Mouse (Mus musculus) ES-Bruce4 (cell line): ENCODE measurements at regions not wholly inside any gene's neighbourhood (a gene's known extent, or its start where the extent isn't known, plus 50 kb on each side); places are given as distances from the start of the nearest gene placed in this dataset.

Source experiments
- CTCF ChIP-seq: IDR thresholded peaks from one replicate; pipeline ENCODE4 v1.8.1; 2011; ENCODE audit warnings: low read depth, low read length
- EP300 ChIP-seq: IDR thresholded peaks from 2 replicates; pipeline ENCODE4 v1.6.1; 2011; ENCODE audit warnings: low read depth, low read length; ENCODE audit not compliant: insufficient read depth
- POLR2A ChIP-seq: IDR thresholded peaks from one replicate; pipeline ENCODE4 v1.8.1; 2011; ENCODE audit warnings: low read length; ENCODE audit not compliant: insufficient read depth

DNA sequence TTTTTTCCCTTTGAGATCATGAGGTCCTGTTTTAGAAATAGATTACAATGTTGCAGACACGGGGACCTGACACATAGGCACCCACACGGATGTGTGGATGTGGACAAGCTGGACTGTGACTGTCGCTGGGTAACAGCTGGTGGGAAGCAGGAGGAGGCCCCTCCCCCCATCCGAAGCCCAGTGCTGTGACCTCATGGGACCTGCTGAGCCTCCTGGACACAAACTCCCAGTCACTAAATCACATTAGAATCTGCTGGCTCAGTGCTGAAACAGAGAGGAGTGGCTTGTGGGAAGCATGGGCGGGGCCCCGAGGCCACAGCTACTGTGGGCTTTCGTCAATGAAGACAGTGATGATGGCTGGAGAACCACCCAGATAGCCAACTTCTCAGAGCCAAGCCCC, 101.7 kb downstream of the Olfm1 start:
- TF ChIP-seq CTCF (no peak), EP300 (no peak), POLR2A (no peak)
